ENCODE assay signal across 21 mouse cellular contexts in genomic region chr10:69106796-69107195, GRCm38 (mm10). TPM values are rescaled to one million over a fixed set of nuclear protein-coding genes. Genes with fewer than 3 reads are reported as not detected.
DNase-seq lines count a peak whose midpoint lies in the region; ATAC-seq and TF ChIP-seq lines count a peak whose summit lies in the region.
"Had no signal": no experiment of that assay in that cellular context is flagged by ENCODE, and none has a peak within 500 bp of the region (broad histone marks: within the 10 kb centered on the region; RNA-seq: fewer than 3 reads in every experiment).

No protein-coding gene starts in this region.

- H3K27ac ChIP-seq in gastrocnemius, adult 2 months: peak overlapping the region; percentile 62
- no peak overlapping the region for H3K27ac ChIP-seq in kidney, postnatal 0 days
- no peak overlapping the region for H3K27ac ChIP-seq in kidney, adult 2 months (ENCODE audit: insufficient read depth, low read depth, low read length)
- peak overlapping the region; percentile 54; the same call in 1 of the 2 replicates for H3K27ac ChIP-seq in lung, embryonic 14.5 days (ENCODE audit: low read depth)
- H3K27ac ChIP-seq in stomach, embryonic 15.5 days: peak overlapping the region; percentile 71; the same call in 1 of the 2 replicates
- no peak overlapping the region; the same call in 1 of the 2 replicates for H3K27ac ChIP-seq in stomach, postnatal 0 days (replicated peaks)
- H3K27ac ChIP-seq: forebrain, embryonic 10.5 days; heart, embryonic 15.5 days; hindbrain, embryonic 10.5 days; hindbrain, embryonic 14.5 days had no signal

- peak overlapping the region; percentile 57 for H3K4me3 ChIP-seq in gastrocnemius, adult 2 months
- no peak overlapping the region for H3K4me3 ChIP-seq in kidney, postnatal 0 days (replicated peaks; ENCODE audit: low read depth, low read length)
- H3K4me3 ChIP-seq in kidney, adult 2 months (ENCODE audit: insufficient read depth, low read depth, low read length): no peak overlapping the region
- H3K4me3 ChIP-seq in lung, embryonic 14.5 days (ENCODE audit: low read depth, low read length): no peak overlapping the region
- no peak overlapping the region for H3K4me3 ChIP-seq in stomach, embryonic 15.5 days (replicated peaks)
- H3K4me3 ChIP-seq in stomach, postnatal 0 days (ENCODE audit: low read depth, low read length): no peak overlapping the region
- H3K4me3 ChIP-seq: embryonic facial prominence, embryonic 15.5 days; erythroblast, embryonic 14.5 days; forebrain, embryonic 10.5 days; heart, embryonic 15.5 days; hindbrain, embryonic 10.5 days had no signal

- H3K36me3 ChIP-seq in kidney, postnatal 0 days (ENCODE audit: insufficient read depth, low read length): no peaks in the 10 kb centered on the region
- H3K36me3 ChIP-seq in kidney, adult 2 months (ENCODE audit: control insufficient read depth, insufficient read depth, low read length): no peaks in the 10 kb centered on the region
- H3K36me3 ChIP-seq in lung, embryonic 14.5 days (ENCODE audit: insufficient read depth): no peaks in the 10 kb centered on the region
- H3K36me3 ChIP-seq in stomach, embryonic 15.5 days: no peaks in the 10 kb centered on the region
- H3K36me3 ChIP-seq in stomach, postnatal 0 days (ENCODE audit: control insufficient read depth, insufficient read depth, low read length): no peaks in the 10 kb centered on the region
- H3K36me3 ChIP-seq: embryonic facial prominence, embryonic 15.5 days; forebrain, embryonic 10.5 days; heart, embryonic 15.5 days; hindbrain, embryonic 10.5 days had no signal

- TF ChIP-seq CTCF in gastrocnemius, adult 2 months (IDR thresholded peaks at IDR 0.05): no peak
- no peak for TF ChIP-seq CTCF in kidney, postnatal 0 days (IDR thresholded peaks at IDR 0.05; ENCODE audit: low read depth)
- TF ChIP-seq CTCF in kidney, adult 2 months (conservative IDR thresholded peaks at IDR 0.05; ENCODE audit: insufficient read depth, insufficient read length, low read depth, low read length): no peak
- no peak for TF ChIP-seq CTCF in lung, embryonic 14.5 days (IDR thresholded peaks at IDR 0.05; ENCODE audit: low read depth)
- no peak for TF ChIP-seq CTCF in stomach, postnatal 0 days (IDR thresholded peaks at IDR 0.05; ENCODE audit: low read depth)

- no peak for TF ChIP-seq EP300 in stomach, postnatal 0 days (optimal IDR thresholded peaks at IDR 0.05)

- H3K9ac ChIP-seq in kidney, postnatal 0 days (ENCODE audit: low read depth, low read length): no peak overlapping the region
- H3K9ac ChIP-seq in lung, embryonic 14.5 days: no peak overlapping the region
- H3K9ac ChIP-seq in stomach, embryonic 15.5 days: no peak overlapping the region
- no peak overlapping the region for H3K9ac ChIP-seq in stomach, postnatal 0 days (ENCODE audit: low read length)
- H3K9ac ChIP-seq: embryonic facial prominence, embryonic 15.5 days; heart, embryonic 15.5 days; hindbrain, embryonic 14.5 days had no signal

- DNase-seq in gastrocnemius, adult 2 months: no peak
- no peak for DNase-seq in gastrocnemius, postnatal 25 days
- DNase-seq in kidney, postnatal 0 days (ENCODE audit: low spot score): peak; percentile 62
- no peak for DNase-seq in kidney, adult 2 months
- DNase-seq in lung, embryonic 14.5 days: peak; percentile 73
- DNase-seq in lung, postnatal 25 days (ENCODE audit: low spot score): no peak
- no peak for DNase-seq in stomach, postnatal 0 days (ENCODE audit: low spot score)
- DNase-seq: adrenal gland, postnatal 14 days; cerebellum, adult 18-20 months; cerebellum, adult 9-11 months; cerebellum, postnatal 36 days had no signal

- intact Hi-C loops in gastrocnemius, adult 2 months (cut with DNase I): no loop called here

- TF ChIP-seq POLR2A in kidney, adult 2 months (IDR thresholded peaks at IDR 0.05; ENCODE audit: low read depth, low read length): no peak

- WGBS in kidney, postnatal 0 days: 48% methylated on average over 1 of the region's 1 CpGs
- WGBS in kidney, adult 2 months: 49% methylated on average over 1 of the region's 1 CpGs
- WGBS in lung, embryonic 14.5 days: 19% methylated on average over 1 of the region's 1 CpGs
- 44% methylated on average over 1 of the region's 1 CpGs for WGBS in stomach, embryonic 15.5 days
- WGBS in stomach, postnatal 0 days: 11% methylated on average over 1 of the region's 1 CpGs

- no peak for ATAC-seq in kidney, postnatal 0 days (replicated peaks; ENCODE audit: low FRiP score, low read depth)
- ATAC-seq in lung, embryonic 14.5 days (ENCODE audit: insufficient read depth): 0 out of 2 replicates have a peak, but pooled peaks have one; percentile 25
- no peak for ATAC-seq in stomach, embryonic 15.5 days (ENCODE audit: insufficient read depth, low FRiP score, low read depth)
- no peak for ATAC-seq in stomach, postnatal 0 days (ENCODE audit: low FRiP score, low TSS enrichment)
- ATAC-seq: forebrain, embryonic 14.5 days had no signal

- no peaks in the 10 kb centered on the region for H3K27me3 ChIP-seq in kidney, postnatal 0 days (ENCODE audit: insufficient read depth, low read length)
- no peaks in the 10 kb centered on the region for H3K27me3 ChIP-seq in kidney, adult 2 months (replicated peaks; ENCODE audit: control insufficient read depth, insufficient read depth, low read length)
- no peaks in the 10 kb centered on the region for H3K27me3 ChIP-seq in lung, embryonic 14.5 days (ENCODE audit: insufficient read depth, low read length)
- H3K27me3 ChIP-seq in stomach, embryonic 15.5 days (replicated peaks): no peaks in the 10 kb centered on the region
- H3K27me3 ChIP-seq in stomach, postnatal 0 days (ENCODE audit: control insufficient read depth, insufficient read depth, low read length): no peaks in the 10 kb centered on the region
- H3K27me3 ChIP-seq: embryonic facial prominence, embryonic 15.5 days; heart, embryonic 15.5 days had no signal

- no peak overlapping the region for H3K4me2 ChIP-seq in kidney, postnatal 0 days (ENCODE audit: low read length)
- no peak overlapping the region for H3K4me2 ChIP-seq in lung, embryonic 14.5 days
- no peak overlapping the region for H3K4me2 ChIP-seq in stomach, embryonic 15.5 days
- H3K4me2 ChIP-seq in stomach, postnatal 0 days (replicated peaks; ENCODE audit: low read depth): no peak overlapping the region
- H3K4me2 ChIP-seq: embryonic facial prominence, embryonic 15.5 days; heart, embryonic 11.5 days; hindbrain, embryonic 14.5 days had no signal

- no peaks in the 10 kb centered on the region for H3K4me1 ChIP-seq in kidney, postnatal 0 days (replicated peaks; ENCODE audit: insufficient read depth, low read length)
- no peaks in the 10 kb centered on the region for H3K4me1 ChIP-seq in kidney, adult 2 months (ENCODE audit: control insufficient read depth, insufficient read depth, low read length)
- peaks cover 9% of the 10 kb centered on the region; the same call in 1 of the 2 replicates for H3K4me1 ChIP-seq in lung, embryonic 14.5 days (ENCODE audit: insufficient read depth)
- peaks cover 6% of the 10 kb centered on the region; the same call in 1 of the 2 replicates for H3K4me1 ChIP-seq in stomach, embryonic 15.5 days
- no peaks in the 10 kb centered on the region for H3K4me1 ChIP-seq in stomach, postnatal 0 days (replicated peaks; ENCODE audit: control insufficient read depth, insufficient read depth)
- H3K4me1 ChIP-seq: forebrain, embryonic 10.5 days; hindbrain, embryonic 10.5 days had no signal

- H3K9me3 ChIP-seq in kidney, postnatal 0 days (replicated peaks; ENCODE audit: low read length): no peaks in the 10 kb centered on the region
- no peaks in the 10 kb centered on the region for H3K9me3 ChIP-seq in lung, embryonic 14.5 days (ENCODE audit: low read depth, low read length)
- no peaks in the 10 kb centered on the region for H3K9me3 ChIP-seq in stomach, embryonic 15.5 days
- H3K9me3 ChIP-seq in stomach, postnatal 0 days (ENCODE audit: control insufficient read depth, low read length): no peaks in the 10 kb centered on the region
- H3K9me3 ChIP-seq: embryonic facial prominence, embryonic 15.5 days; heart, embryonic 15.5 days; hindbrain, embryonic 10.5 days had no signal

RNA-seq across cellular contexts. Expression of gene Rhobtb1, which starts 44.4 kb away (rescaled TPM):
- total RNA-seq in gastrocnemius, adult 2 months (2021): 10 to 100 TPM; 21.8 to 29.1 TPM
- 10 to 100 TPM; 10.3 to 17.2 TPM for total RNA-seq in gastrocnemius, postnatal 25 days (2021)
- polyA plus RNA-seq in kidney, postnatal 0 days (2015; fragmentation: Nextera tagmentation; extraction: Ambion mirVana): 23.3 and 24.6 TPM in 2 replicates
- polyA plus RNA-seq in kidney, adult 2 months (2012; rRNA removed): 17.0 and 20.6 TPM in 2 replicates
- polyA plus RNA-seq in lung, embryonic 14.5 days (2014; fragmentation: Nextera tagmentation; extraction: Ambion mirVana): 19.4 and 20.1 TPM in 2 replicates
- 28.6 and 33.0 TPM in 2 replicates for polyA plus RNA-seq in stomach, embryonic 15.5 days (2015; fragmentation: Nextera tagmentation; extraction: Ambion mirVana)
- 27.1 and 34.4 TPM in 2 replicates for polyA plus RNA-seq in stomach, postnatal 0 days (2015; fragmentation: Nextera tagmentation; extraction: Ambion mirVana)
- total RNA-seq: MEL had no signal

Comparison
In these comparisons a context has a peak if more than half of its experiments do, and no peak if none do; other contexts are left out.
1. DNase-seq: peak in kidney, postnatal 0 days (single experiment) and lung, embryonic 14.5 days (single experiment); none in gastrocnemius, adult 2 months (single experiment), gastrocnemius, postnatal 25 days (single experiment), kidney, adult 2 months (single experiment), lung, postnatal 25 days (single experiment) and stomach, postnatal 0 days (single experiment).
2. H3K27ac ChIP-seq: peak in gastrocnemius, adult 2 months (single experiment), lung, embryonic 14.5 days (single experiment) and stomach, embryonic 15.5 days (single experiment); none in kidney, postnatal 0 days (single experiment), kidney, adult 2 months (single experiment) and stomach, postnatal 0 days (single experiment).